Mouse (Mus musculus) myocyte (in vitro differentiated cells): ENCODE results near the gene Actc1. TPM values are rescaled to one million over a fixed set of nuclear protein-coding genes. Genes with fewer than 3 reads are reported as not detected.
A peak's percentile ranks its signal among the peaks of the same experiment; 100 is the strongest.

ENCODE experiments used
- H3K27me3 ChIP-seq: one replicate; pipeline ENCODE4 v1.6.1; 2011; ENCODE audit not compliant: control insufficient read depth, insufficient read depth, insufficient read length
- H3K36me3 ChIP-seq: one replicate; pipeline ENCODE4 v1.6.1; 2011; ENCODE audit not compliant: control insufficient read depth, insufficient read depth
- H3K4me2 ChIP-seq: one replicate; pipeline ENCODE4 v1.6.1; 2011; ENCODE audit warnings: low read depth, control low read depth
- H3K4me3 ChIP-seq: one replicate; pipeline ENCODE4 v1.5.1; 2011; ENCODE audit warnings: mild to moderate bottlenecking, control low read depth, moderate library complexity
- H3K79me2 ChIP-seq: one replicate; pipeline ENCODE4 v1.6.1; 2011; ENCODE audit not compliant: control insufficient read depth, insufficient read depth
- H3ac ChIP-seq: one replicate; pipeline ENCODE4 v1.6.1; 2011; ENCODE audit not compliant: control insufficient read depth, insufficient read length
- CEBPB ChIP-seq: IDR thresholded peaks from 2 replicates; pipeline ENCODE4 v1.6.1; 2011; ENCODE audit warnings: mild to moderate bottlenecking, moderate library complexity; ENCODE audit not compliant: poor library complexity, insufficient read depth, severe bottlenecking
- E2F4 ChIP-seq: IDR thresholded peaks from one replicate; pipeline ENCODE4 v1.6.1; 2011; ENCODE audit warnings: mild to moderate bottlenecking, control low read depth, moderate library complexity; ENCODE audit not compliant: insufficient read depth
- MAX ChIP-seq: IDR thresholded peaks from one replicate; pipeline ENCODE4 v1.6.1; 2011; ENCODE audit warnings: low read depth, mild to moderate bottlenecking, control low read depth
- MYOD1 ChIP-seq, 3 experiments: IDR thresholded peaks; one replicate each; pipeline ENCODE4 v1.6.1; 2011; ENCODE audit warnings: control low read depth in 2 of 3, low read depth in 2 of 3, mild to moderate bottlenecking in 2 of 3, moderate library complexity in 1 of 3; ENCODE audit not compliant: insufficient read length in 2 of 3, control insufficient read depth in 1 of 3
- MYOG ChIP-seq, 3 experiments: IDR thresholded peaks; one replicate each; pipeline ENCODE4 v1.6.1; 2011; ENCODE audit warnings: control low read depth in 2 of 3, low read depth in 2 of 3, mild to moderate bottlenecking in 2 of 3; ENCODE audit not compliant: insufficient read length in 2 of 3, control insufficient read depth in 1 of 3, insufficient read depth in 1 of 3
- POLR2A ChIP-seq: IDR thresholded peaks from one replicate; pipeline ENCODE4 v1.6.1; 2011; ENCODE audit warnings: low read depth, mild to moderate bottlenecking, control low read depth, moderate library complexity; ENCODE audit not compliant: insufficient read length
- POLR2AphosphoS2 ChIP-seq: IDR thresholded peaks from one replicate; pipeline ENCODE4 v1.6.1; 2011; ENCODE audit warnings: low read depth, control low read depth; ENCODE audit not compliant: insufficient read length
- REST ChIP-seq: IDR thresholded peaks from one replicate; pipeline ENCODE4 v1.6.1; 2011; ENCODE audit warnings: mild to moderate bottlenecking, control low read depth, moderate library complexity; ENCODE audit not compliant: insufficient read depth, insufficient read length
- SRF ChIP-seq: IDR thresholded peaks from one replicate; pipeline ENCODE4 v1.6.1; 2011; ENCODE audit warnings: low read depth; ENCODE audit not compliant: control insufficient read depth, insufficient read length
- TCF12 ChIP-seq: IDR thresholded peaks from one replicate; pipeline ENCODE4 v1.6.1; 2011; ENCODE audit warnings: mild to moderate bottlenecking, control low read depth; ENCODE audit not compliant: poor library complexity, insufficient read depth, severe bottlenecking
- TCF3 ChIP-seq: IDR thresholded peaks from one replicate; pipeline ENCODE4 v1.6.1; 2011; ENCODE audit warnings: low read depth, control low read depth; ENCODE audit not compliant: insufficient read length
- USF1 ChIP-seq: IDR thresholded peaks from one replicate; pipeline ENCODE4 v1.6.1; 2011; ENCODE audit warnings: low read depth, mild to moderate bottlenecking, control low read depth, moderate library complexity
- polyA plus RNA-seq: library from polyadenylated mRNA; unstranded; fragments of >200 nt; fragmentation: generic; extraction: Trizol; gene quantifications from one replicate; pipeline ENCODE4 v1.2.1, GENCODE M21; 2012; ENCODE audit warnings: missing spikeins

Actc1 gene
- polyA plus RNA-seq, 1 experiment, result 2,846 TPM

DNA sequence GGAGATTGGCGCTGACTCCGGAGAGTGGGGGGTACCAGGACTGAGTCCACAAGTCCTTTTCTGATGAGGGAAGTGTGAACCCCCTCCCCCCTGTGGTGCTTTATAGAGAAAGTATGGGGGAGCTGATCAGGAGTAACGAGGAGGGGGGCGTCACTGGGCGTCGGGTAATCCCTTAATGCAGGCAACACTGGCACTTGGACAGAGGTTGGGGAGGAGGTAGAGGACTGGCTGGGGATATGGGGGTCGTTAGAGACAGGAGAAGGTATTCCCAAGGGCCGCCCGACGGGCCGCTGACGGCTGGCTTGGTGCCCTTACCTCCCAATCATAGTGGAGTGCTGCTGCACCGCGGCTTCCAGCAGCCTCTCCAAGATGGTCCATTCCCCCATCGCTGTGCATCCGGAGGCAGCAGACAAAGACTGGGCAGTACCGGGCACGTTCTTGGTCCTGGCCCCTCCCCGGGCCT is 40.6 kb downstream of the Actc1 start:
- H3K4me2 ChIP-seq, result no peak overlapping the region
- H3K36me3 ChIP-seq, result no peaks in the 10 kb centered on the region
- no peaks in the 10 kb centered on the region for H3K79me2 ChIP-seq
- H3K27me3 ChIP-seq, result peaks cover 36% of the 10 kb centered on the region
- no peak overlapping the region for H3K4me3 ChIP-seq
- no peak overlapping the region for H3ac ChIP-seq
- no peak for TF ChIP-seq SRF
- TF ChIP-seq MYOG (IDR thresholded peaks at IDR 0.05; ENCODE audit: control insufficient read depth in 1 of 3, insufficient read depth in 1 of 3, insufficient read length in 2 of 3, low read depth in 2 of 3), result no peak
- TF ChIP-seq TCF12, result no peak
- TF ChIP-seq TCF3, result no peak
- no peak for TF ChIP-seq CEBPB
- no peak for TF ChIP-seq MAX
- no peak for TF ChIP-seq MYOD1 (IDR thresholded peaks at IDR 0.05; ENCODE audit: control insufficient read depth in 1 of 3, insufficient read length in 2 of 3, low read depth in 2 of 3)
- no peak for TF ChIP-seq POLR2AphosphoS2
- TF ChIP-seq POLR2A, result no peak
- TF ChIP-seq REST, result no peak
- no peak for TF ChIP-seq USF1
- no peak for TF ChIP-seq E2F4

DNA sequence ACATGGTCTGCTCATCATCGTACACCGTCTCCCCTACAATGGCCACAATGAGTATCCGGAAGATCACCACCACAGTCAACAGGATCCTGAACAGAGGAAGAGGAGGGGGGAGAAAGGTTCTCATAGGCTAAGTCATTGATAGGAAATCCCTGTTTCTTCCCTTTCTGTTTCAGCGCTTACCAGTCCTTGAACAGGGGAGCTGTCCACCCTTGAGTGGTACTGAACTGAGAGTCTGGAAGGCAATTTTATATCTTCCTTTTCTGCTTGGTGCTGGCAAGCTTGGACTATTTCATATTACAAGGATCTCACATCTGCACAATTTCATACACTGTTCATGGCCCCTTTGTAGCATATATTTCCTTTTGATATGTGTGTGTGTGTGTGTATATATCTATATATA is 41.5 kb downstream of the Actc1 start:
- no peak overlapping the region for H3ac ChIP-seq
- no peak overlapping the region for H3K4me2 ChIP-seq
- TF ChIP-seq SRF (no peak), MAX (peak; percentile 59), MYOD1 (IDR thresholded peaks at IDR 0.05; ENCODE audit: control insufficient read depth in 1 of 3, insufficient read length in 2 of 3, low read depth in 2 of 3) (no peak), POLR2A (no peak), REST (peak; percentile 78)
- no peak overlapping the region for H3K4me3 ChIP-seq
- H3K27me3 ChIP-seq, result peaks cover 31% of the 10 kb centered on the region
- no peaks in the 10 kb centered on the region for H3K79me2 ChIP-seq
- no peaks in the 10 kb centered on the region for H3K36me3 ChIP-seq

DNA sequence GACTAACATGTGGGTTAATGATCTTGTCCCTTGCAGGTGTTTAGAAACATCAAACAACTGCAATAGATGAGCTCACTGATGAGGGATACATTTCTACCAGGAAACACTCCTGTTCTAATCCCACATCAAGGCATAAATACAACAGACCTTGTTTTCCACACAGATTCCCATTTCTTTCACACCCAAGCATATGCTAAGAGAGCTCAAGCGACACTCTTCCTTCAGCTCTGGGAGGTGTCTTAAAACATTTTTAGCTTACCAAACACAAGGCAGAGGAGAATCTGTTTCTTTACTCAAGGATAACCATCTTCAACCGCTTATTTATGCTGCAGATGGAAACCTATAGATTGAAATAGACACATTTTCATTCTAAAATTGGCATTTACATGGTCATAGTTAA is 45.0 kb downstream of the Actc1 start:
- no peaks in the 10 kb centered on the region for H3K36me3 ChIP-seq
- H3ac ChIP-seq, result no peak overlapping the region
- TF ChIP-seq MAX (no peak), MYOG (IDR thresholded peaks at IDR 0.05; ENCODE audit: control insufficient read depth in 1 of 3, insufficient read depth in 1 of 3, insufficient read length in 2 of 3, low read depth in 2 of 3) (no peak), SRF (no peak), CEBPB (no peak), TCF3 (no peak), USF1 (no peak), MYOD1 (IDR thresholded peaks at IDR 0.05; ENCODE audit: control insufficient read depth in 1 of 3, insufficient read length in 2 of 3, low read depth in 2 of 3) (no peak), TCF12 (no peak), POLR2A (no peak), REST (no peak), POLR2AphosphoS2 (no peak), E2F4 (no peak)
- no peak overlapping the region for H3K4me2 ChIP-seq
- H3K79me2 ChIP-seq, result no peaks in the 10 kb centered on the region
- peaks cover 11% of the 10 kb centered on the region for H3K27me3 ChIP-seq
- no peak overlapping the region for H3K4me3 ChIP-seq

DNA sequence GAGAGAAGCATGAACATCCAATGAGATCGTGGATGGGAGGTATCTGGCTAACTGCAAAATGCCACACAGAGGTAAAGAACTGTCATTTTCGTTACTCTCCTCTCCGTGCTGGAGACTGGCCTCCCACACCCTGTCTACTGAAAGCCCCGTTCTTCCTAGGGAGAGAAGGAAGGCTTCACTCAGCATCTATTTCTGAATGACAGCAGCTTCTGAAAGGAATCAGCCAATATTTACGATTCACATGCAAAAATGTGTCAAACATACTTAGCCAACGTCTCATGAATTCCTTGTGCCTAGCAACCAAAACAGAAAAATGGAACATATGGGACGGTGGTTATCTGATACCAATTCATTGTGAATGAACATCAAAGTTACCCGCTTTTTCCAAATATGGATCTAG is 55.9 kb downstream of the Actc1 start:
- Histone ChIP-seq H3K79me2 (no peaks in the 10 kb centered on the region), H3K27me3 (peaks cover 26% of the 10 kb centered on the region), H3K36me3 (no peaks in the 10 kb centered on the region), H3K4me3 (no peak overlapping the region), H3K4me2 (no peak overlapping the region), H3ac (no peak overlapping the region)
- TF ChIP-seq E2F4, result no peak
- no peak for TF ChIP-seq MYOG (IDR thresholded peaks at IDR 0.05; ENCODE audit: control insufficient read depth in 1 of 3, insufficient read depth in 1 of 3, insufficient read length in 2 of 3, low read depth in 2 of 3)
- TF ChIP-seq USF1, result no peak
- TF ChIP-seq POLR2A, result no peak
- TF ChIP-seq TCF3, result no peak
- TF ChIP-seq MYOD1 (IDR thresholded peaks at IDR 0.05; ENCODE audit: control insufficient read depth in 1 of 3, insufficient read length in 2 of 3, low read depth in 2 of 3), result no peak
- TF ChIP-seq CEBPB, result no peak
- TF ChIP-seq REST, result no peak
- TF ChIP-seq SRF, result no peak
- TF ChIP-seq MAX, result no peak
- no peak for TF ChIP-seq POLR2AphosphoS2
- no peak for TF ChIP-seq TCF12

Other genes with a start within 250 kb of the Actc1 start
- 0.08 TPM for gene Scg5, start 224.4 kb downstream of the Actc1 start, polyA plus RNA-seq
- 6.8 TPM for gene Arhgap11a, start 204.9 kb downstream of the Actc1 start, polyA plus RNA-seq
- gene Gjd2, start 39.9 kb downstream of the Actc1 start, polyA plus RNA-seq, result not detected
- gene Aqr, start 133.5 kb upstream of the Actc1 start, polyA plus RNA-seq, result 18.4 TPM
- gene Zfp770, start 147.9 kb upstream of the Actc1 start, polyA plus RNA-seq, result 1.7 TPM